Mouse (Mus musculus) right cerebral cortex, postnatal 25 days (tissue): ENCODE results near the gene Otulin.

Experiments
- DNase-seq: peaks from one replicate; pipeline ENCODE4 v3.0.0; 2022

The Otulin gene

DNA sequence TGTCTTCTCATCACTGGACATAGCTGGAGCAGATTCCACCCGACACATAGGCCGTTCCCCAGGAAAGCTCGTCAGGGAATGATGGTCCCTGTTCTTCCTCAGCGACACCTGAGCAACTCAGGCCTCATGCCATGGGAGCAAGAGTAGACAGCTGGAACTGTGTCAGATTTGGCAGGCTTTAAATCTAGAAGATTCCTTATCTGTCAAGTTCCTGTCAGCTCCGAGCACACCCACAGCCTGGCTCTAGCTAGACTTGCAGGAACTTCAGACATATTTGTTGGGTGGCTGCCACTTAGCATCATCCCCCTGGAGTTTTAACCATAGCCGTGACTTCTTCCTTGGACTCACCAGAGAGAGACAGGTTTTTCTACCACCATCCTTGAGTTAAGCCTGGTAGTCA, 82.4 kb downstream of the Otulin start:
- no peak for DNase-seq

DNA sequence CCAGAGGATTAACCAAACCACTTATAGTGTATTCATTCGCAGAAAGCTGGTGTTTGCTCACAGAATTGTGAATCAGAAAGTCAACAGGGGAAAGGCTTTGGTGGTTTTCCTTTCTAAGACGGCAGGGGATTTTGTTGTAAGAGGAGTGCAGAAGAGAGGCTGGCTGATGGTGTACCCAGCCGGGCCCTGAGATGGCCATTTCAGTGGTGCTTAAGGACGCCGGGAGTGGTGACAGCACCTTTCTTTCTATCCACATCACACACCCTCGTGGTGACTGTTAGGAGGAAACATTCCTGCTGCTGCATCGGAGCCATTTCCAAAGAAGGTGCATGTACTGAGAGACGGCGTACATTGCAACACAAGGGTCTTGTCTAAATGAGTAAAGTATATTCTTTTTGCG, 85.3 kb downstream of the Otulin start:
- DNase-seq: no peak

DNA sequence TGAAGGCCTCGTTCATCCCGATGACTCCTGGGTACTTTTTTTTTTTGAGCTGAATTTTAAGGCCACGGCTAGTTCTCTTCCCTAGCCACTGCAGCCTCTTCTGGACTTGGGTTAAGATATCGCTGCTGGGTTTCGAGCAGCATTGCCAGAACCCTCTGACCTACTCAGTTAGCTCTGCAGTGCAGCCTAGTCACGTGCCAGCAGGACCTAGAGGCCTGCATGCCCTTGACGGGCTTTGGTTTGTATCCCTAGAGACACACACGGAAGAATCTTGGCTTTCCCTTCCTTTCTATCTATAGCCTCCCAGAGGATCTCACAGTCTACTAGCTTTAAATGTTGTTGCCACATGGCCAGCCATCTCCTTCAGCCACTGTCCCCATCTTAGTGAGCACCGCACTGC, 90.7 kb downstream of the Otulin start:
- DNase-seq: no peak

DNA sequence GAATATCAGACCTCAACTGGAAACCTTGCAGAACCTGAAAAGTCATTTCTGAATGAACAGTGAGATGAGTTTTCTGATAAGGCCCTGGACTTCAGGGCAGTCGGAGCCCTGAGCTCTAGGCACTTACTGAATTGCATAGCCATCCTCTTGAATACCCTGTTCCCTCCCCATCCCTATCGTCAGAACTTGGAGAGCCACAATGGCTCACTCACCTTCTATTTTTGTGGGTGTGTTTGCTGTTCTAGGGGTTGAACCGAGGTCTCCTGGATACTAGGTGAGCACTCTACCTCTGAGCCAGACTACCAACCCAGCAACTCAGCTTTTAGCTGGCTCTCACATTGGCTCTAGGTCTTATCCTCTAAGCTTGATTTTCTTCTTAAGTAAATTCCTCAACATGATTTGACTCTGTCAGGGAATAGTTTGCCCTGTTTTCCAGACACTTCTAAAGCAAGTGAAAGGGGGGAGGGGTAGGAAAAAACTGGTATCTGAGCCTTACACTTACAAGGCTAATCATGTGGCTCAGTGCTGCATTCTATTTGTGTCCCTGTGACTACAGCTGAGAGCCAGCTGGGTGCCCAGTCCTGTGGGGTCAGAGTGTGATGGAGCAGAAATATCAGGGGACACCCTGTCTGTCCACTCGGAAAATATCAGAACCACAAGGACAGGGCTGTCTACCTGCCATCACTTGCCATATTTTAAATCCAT, 92.8 kb downstream of the Otulin start:
- DNase-seq: no peak

DNA sequence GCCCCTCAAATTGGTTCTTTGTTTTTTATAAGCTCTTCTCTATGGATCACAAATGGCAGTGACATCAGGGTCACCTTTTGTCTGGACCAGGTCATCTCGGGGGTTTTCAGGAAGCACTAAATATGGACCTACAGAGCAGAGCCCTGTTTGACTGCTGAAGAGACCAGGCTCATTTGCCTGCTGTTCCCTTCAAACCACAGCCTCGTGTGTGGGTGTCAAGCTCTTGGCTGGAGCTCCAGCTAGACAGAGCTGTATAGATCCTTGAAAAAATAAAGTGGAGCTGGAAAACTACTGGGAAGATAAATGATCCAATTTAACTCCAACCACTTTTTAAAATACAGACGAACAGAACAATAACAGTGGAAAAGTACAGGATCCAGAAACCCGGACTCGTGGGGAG, 93.7 kb downstream of the Otulin start:
- peak; percentile 67 for DNase-seq

DNA sequence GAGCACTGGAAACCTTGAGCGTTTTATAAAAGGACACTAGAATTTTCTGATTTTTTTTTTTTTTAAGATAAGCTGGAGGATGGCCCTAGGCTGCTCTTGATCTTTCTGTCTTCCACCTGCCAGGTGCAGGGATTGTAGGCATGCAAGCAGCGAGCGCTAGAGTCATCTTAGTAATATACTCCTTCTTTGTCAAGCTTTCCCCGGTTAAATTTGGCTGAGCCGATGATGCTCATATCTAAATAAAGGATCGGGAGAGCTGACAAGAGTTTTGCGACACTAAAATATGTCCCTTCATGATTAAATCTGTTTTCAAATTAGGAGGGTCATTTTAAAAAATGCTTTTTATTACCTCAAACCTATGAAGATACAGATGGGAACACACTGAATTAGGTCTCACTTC, 94.3 kb downstream of the Otulin start:
- DNase-seq: no peak

DNA sequence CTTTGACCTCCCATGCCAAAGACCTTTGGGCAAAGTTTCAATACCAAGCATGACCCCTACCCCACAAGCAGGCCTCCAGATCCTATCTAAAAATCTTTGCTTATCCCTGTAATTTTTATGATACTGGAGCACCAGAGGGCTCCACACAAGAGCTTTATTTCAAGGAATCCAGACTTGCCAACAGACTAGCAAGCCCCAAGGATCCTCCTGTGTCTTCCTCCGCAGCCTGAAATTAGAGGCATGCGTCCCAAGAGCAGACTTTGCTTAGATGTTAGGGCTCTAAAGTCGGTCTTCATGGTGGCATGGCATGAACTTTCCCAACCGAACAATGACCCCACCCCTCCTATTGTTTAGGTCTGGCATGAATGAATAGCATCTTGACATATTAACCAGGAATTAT, 94.8 kb downstream of the Otulin start:
- DNase-seq: no peak

DNA sequence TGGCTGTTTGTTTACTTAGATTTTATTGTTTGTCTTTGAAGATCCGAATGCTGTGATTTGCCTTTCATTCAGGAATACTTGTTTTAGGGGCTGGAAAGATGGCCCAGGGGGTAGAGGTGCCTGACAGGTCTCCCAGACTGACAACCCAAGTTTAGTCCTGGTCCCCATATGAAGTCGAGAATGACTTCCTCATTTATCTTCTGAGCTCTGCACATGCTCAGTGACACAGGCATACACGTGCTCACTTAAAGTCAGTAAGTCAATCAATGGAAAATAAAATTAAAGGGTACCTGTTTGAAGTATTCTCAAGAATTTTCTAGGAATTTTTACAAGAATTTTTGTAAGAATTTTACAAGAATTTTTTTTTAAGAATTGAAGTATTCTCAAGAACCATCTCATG, 97.5 kb downstream of the Otulin start:
- no peak for DNase-seq

DNA sequence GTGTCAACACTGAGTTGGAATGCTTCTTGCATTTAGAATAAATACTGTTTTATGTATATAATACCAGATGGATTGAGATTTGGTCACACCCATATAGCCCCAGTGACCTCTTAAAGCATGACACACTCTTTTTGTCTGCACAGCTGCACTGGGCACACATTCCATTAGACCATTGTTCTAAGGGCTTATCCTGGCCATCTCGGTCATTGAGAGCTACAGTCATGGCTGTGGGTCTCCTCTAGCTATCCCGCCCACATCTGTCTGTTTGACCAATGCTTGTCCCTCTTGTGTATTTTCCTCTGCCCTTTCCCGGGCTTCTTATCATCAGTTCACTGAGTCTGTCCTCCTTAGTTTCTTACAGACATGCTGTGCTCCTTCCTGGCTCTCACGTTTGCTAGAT, 100.5 kb downstream of the Otulin start:
- no peak for DNase-seq

DNA sequence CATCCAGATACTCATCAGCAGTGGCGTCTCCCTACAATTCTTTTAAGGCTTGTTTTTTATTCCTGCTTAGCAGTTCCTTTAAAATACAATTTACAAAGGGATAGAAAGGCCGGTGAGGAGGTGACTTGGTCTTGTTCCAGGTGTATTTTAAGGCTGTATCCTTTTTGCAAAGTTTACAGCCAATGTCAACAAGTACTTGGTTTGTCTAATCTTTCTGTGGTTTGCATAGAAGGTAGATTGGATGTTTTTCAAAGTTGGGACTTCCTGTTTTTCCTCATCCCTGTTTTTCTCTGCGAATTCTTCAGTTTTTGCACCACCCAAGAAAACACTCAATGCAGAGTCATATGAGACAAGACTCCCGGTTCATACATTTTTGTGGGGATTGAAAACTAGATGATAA, 101.6 kb downstream of the Otulin start:
- DNase-seq: no peak

DNA sequence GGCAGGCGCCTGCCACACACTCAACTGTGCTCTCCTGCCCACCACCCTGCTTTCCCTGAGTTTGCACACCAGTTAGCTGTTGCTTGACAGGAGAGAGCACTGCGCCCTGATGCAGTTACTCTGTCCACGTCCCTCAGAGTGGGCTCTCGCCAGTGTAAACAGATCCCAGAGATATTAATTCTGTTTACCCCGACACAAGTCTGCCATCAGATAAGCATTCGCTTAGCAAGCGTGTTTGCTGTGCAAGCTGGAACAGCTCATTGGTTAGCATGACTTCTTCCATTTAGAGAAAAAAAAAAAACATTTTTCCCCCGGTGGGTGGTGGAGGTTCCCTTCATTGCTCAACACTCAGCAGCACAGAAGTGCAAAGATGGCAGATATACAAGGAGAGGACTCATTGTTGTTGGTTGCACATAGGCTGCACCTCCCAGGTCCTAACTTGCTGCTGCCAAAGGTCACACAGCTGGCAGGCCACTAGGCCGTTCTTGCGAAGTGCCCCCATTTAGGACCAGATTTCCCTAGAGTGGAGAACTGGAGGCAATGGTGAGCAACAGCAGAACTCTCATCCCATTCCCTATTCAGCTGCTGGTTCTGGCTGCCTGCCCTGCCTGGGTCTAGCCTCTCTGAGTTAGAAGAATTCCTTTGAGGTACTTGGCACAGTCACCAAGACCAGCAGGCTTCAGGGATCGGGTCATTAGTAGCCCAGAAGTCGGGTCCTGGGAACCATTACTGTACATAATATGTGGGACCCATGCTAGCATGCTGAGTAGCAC, 105.1 kb downstream of the Otulin start:
- DNase-seq: no peak

DNA sequence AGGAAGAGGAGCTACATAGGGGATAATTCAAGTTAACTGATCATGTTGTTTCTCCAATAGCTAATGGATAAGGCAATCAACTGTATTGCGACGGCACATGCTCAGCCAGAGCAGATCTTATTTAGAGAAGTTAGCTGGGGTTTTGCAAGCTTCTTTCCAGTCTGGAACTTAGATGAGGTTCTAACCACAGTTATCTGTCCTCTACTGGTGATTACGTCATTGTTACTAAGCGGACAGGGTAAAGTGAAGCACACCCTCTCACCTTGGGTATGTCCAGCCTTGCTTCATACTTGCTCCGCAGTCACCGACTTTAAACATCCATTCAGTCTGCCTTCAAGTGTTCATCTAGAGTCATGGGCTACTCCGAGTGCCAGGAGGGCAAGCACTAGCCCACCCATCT, 110.6 kb downstream of the Otulin start:
- no peak for DNase-seq

DNA sequence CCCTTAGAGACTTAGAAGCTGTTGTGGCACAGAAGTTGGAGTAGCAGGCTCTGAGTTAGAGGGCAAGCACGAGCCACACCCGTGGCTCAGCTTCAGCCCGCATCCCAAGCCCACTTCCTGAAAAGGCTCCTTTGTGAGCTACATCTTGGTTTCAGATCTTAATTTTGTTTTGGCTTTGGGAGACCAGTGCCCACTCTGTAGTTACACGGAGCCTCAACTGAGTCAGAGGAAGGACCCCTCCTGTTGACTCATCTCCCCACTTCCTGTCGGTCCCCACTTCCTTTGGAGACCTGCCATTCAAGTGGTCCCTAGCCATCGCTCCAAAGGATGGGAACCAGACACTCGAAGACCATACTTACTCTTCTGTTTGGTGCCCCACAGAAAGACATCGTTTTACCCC, 112.5 kb downstream of the Otulin start:
- no peak for DNase-seq

DNA sequence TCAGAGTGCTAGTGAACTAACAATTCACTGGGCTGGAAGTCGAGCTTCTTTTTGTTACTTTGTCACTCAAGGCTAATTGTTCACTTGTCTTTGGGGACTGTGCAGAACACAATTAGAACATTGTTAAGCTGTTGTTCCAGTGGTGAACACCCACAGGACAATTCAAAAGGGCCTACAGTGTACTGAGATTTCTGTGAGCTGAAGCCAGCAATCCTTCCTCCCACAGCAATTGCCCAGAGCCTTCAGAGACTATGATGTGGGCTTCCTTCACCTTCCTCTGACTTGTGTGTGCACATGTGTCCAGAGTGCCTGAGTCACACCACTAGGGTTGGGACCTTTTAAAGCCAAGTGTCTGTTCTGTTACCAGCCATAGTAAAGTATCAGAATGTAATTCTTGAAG, 113.6 kb downstream of the Otulin start:
- no peak for DNase-seq

DNA sequence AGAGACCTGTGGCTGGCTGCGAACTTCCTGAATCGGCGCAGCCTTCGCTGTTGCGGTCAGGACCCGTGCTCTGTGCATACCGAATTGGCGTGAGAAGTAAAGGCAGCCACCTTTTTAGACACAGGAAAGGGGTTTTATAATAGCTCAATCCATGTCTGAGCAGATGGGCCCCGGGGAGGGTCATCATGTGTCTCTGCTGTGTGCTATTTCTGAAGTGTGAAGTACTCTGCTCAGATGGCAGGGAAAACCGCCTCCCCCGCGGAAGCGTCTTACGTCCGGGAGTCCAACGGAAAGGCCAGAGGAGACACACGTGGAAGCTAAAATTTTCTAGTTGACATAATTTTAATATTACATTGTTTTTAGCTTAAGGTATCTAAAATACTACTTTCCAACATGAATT, 121.5 kb downstream of the Otulin start:
- DNase-seq: no peak

DNA sequence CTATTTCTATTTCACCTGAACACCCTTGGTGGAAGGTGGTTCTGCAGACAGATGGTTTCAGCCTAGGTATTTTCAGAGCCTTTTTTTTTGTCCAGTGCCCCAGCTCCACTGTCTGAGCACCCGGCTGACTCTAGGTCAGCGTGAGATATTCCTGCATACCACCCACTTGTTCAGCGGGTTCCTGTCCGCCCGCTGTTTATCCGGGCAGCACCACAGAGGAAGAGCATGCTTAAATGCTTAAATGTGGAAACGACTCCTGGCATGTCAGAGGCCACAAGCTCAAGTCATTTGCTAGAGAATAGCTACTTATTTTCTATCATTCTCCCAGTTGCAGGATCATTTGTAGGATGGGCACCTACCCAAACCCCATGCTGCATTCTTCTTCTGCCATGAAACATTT, 122.3 kb downstream of the Otulin start:
- no peak for DNase-seq

DNA sequence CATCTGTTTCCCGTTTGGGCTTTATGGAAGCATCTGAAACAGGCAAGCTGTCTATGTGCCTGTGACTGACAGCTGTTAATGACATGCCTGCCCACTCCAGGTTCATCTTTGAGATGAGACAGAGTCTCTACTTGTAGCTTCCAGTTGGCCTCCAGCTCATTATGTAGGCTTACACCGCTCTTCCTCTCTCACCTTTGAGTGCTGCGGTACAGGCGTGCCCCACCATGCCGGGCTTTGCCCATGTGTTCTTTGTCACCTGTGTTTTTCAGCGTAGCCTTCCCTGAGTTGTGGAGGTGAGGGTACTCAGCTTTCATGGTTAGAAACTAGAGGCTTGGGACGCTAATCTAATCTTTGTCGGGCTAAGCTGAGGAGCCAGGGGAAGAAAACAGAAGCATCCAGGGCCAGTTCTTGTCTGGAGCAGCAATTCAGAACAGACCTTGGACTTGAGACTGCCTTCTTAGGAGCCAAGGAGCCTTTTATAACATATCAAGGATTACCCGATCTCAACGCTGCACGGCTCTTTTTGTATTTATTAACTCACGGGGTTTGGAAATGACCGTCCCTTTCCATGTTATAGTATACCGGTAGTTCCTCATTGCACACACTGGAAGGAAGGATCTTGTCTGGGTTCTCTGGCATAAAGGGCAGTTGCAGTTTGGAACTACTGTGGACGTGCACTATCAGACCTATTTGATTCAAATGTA, 123.4 kb downstream of the Otulin start:
- no peak for DNase-seq

DNA sequence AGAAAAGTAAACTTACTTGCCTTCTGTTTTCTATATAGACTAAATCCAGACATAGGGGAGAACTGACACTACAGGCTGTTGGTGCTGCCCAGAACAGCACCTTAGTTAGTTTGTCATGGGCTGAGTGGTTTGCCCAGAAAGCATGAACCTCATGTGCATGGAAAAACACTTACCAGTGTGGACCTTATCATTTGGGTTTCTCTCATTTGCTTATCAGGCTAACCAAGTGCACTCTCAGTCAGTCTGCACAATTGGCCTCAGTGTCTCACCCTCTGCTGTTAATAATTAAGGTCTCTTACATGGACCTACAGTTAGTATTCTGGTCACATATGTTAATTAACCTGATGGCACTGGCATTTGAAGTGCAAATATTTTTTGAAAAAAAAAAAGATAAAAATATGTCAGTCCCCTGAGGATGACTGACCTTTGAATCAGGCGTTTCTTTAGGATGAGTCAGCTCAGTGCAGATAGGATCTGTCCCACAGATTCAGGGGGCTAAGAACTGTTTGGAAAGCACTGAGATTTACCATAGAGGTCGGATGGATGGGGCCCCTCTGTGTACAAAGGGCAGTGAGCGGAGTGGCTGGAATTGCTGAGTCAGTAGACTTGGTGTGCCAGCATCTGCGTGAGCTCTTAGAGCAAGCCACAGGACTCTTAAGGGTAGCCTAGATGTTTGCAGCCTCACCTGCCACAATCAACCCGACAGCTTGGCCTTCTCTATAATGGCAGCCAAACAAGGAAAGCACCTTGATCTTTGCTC, 124.2 kb downstream of the Otulin start:
- no peak for DNase-seq

DNA sequence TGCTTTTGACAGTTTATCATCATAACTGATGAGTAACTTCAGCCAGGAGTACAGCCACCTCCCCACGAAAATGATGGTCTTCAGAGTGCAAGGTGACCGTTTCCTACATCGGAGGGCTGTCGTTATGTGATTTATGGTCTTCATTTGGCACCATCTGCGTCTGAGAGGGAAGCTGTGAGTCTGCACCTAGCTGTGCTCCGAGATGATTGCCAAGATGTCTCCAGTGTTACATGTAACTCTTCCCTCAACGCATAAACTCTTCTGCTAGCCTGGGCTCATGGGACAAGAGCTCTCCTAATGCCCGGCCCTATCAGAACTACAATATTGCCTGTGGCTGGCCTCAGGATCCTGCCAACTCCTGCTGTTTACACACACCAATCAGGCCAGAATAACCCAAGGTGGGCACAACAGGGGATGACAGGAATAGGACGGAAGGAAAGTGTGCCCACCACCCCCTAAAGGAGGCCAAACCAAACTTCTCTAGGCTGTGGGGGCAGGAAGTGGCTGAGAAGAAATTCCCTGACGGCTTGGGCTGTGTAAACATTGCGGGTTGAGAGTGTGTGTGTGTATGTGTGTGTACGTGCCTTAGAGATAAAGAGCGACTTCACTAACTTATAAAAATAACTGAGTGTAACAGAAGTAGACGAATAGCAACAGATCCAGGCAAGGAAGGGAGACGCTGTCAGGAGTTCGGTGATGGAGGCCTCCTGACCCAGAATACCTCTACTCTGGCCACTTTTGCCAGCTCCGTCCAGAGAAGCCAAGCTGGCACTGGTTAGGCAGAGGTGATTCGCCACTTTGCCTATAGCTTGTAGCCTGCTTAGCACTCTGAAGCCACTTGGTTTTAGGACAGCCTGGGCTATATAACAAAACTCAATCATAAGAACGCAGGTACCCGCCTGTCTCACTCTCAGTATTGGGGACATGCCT, 126.4 kb downstream of the Otulin start:
- DNase-seq: no peak

DNA sequence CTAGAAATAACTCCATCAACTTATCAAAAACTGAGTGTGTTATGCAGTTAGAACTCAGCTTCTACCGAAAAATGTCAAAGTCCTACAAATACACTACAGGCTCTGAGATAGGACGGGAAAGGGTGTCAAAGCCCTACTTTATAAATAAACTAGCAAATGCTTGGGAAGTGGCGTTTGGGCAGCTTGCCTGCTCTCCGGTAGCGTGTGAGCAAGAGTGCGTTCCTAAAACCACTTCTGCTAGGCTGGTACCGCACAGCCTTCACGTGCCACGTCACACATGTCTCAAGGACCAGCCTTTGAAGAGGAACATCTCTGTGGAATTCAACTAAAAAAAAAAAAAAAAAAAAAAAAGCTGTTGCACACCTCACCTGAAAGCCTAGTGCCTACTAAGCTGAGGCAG, 127.3 kb downstream of the Otulin start:
- DNase-seq: no peak

DNA sequence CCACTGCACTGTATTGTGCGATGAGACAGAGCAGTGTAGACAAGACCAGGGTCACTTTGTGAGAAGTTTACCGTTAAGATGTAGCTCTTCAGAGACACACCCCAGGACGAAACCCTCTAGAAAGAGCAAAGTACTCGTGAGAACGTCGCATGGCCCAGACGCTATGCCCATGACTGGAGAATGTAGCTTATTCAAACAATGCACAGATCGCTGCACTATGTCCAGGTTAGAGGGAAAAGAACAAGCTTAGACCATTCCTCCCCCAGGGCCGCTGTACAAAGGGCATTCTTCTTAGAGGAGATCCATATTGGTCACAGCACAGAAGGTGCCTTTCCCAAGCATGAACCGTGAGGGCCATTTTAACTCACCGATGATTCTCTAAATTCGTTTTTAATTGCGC, 128.2 kb downstream of the Otulin start:
- DNase-seq: no peak

DNA sequence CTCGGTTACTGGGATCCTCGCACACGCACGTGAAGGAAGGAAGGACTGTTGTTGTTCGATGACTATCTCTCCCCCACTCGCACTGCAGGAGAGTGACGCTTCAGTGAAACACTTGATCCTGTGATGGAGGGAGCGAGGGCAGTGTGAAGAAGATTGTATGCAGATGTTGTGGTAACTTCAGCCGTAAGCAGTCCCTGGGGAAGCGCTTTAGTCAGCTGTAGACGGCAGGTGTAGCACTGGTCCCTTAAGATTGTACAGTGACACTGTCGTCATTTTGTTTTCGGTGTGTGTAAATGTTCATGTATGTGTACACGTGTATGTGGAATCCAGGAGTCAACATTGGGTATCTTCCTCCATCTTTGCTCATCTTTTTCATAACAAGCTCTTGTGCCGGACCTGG, 130.1 kb downstream of the Otulin start:
- no peak for DNase-seq
